ENCODE assay signal across 29 mouse cellular contexts in genomic region chr11:74919249-74919648, GRCm38 (mm10). TPM values are rescaled to one million over a fixed set of nuclear protein-coding genes. Genes with fewer than 3 reads are reported as not detected.
DNase-seq lines count a peak whose midpoint lies in the region; ATAC-seq and TF ChIP-seq lines count a peak whose summit lies in the region.
"Had no signal": no experiment of that assay in that cellular context is flagged by ENCODE, and none has a peak within 500 bp of the region (broad histone marks: within the 10 kb centered on the region; RNA-seq: fewer than 3 reads in every experiment).

No protein-coding gene starts in this region.

- WGBS in forebrain, embryonic 16.5 days, result 72% methylated on average over 6 of the region's 6 CpGs
- WGBS in forebrain, embryonic 11.5 days, result 89% methylated on average over 6 of the region's 6 CpGs

- ATAC-seq in forebrain, embryonic 16.5 days, result no peak
- no peak for ATAC-seq in forebrain, embryonic 11.5 days (replicated peaks; ENCODE audit: low FRiP score)
- ATAC-seq: activated CD4-positive, CD25-positive, alpha-beta regulatory T cell, adult 4 months; CD4-positive, CD25-positive, alpha-beta regulatory T cell, adult 4 months; intestine, postnatal 0 days had no signal

- 0 out of 2 replicates have a peak overlapping the region, but pooled peaks have one; percentile 3 for H3K27ac ChIP-seq in forebrain, embryonic 16.5 days (ENCODE audit: low read length)
- H3K27ac ChIP-seq in forebrain, embryonic 11.5 days (ENCODE audit: low read depth, low read length), result no peak overlapping the region
- no peak overlapping the region for H3K27ac ChIP-seq in left cerebral cortex, adult 2 months
- H3K27ac ChIP-seq: embryonic facial prominence, embryonic 10.5 days; embryonic facial prominence, embryonic 13.5 days; heart, adult 2 months; heart, embryonic 10.5 days; heart, embryonic 13.5 days; hindbrain, embryonic 12.5 days; hindbrain, embryonic 15.5 days had no signal

- H3K4me3 ChIP-seq in forebrain, embryonic 16.5 days (replicated peaks; ENCODE audit: low read length), result no peak overlapping the region
- no peak overlapping the region for H3K4me3 ChIP-seq in forebrain, embryonic 11.5 days (ENCODE audit: low read depth, low read length)
- H3K4me3 ChIP-seq in left cerebral cortex, adult 2 months, result no peak overlapping the region
- H3K4me3 ChIP-seq: embryonic facial prominence, embryonic 10.5 days; embryonic facial prominence, embryonic 13.5 days; erythroblast, embryonic 14.5 days; heart, adult 2 months; heart, embryonic 10.5 days; heart, embryonic 13.5 days; hindbrain, embryonic 12.5 days; hindbrain, embryonic 15.5 days had no signal

- H3K36me3 ChIP-seq in forebrain, embryonic 16.5 days (ENCODE audit: control insufficient read depth, insufficient read depth), result peaks cover 9% of the 10 kb centered on the region; the same call in 1 of the 2 replicates
- H3K36me3 ChIP-seq in forebrain, embryonic 11.5 days (ENCODE audit: control insufficient read depth, insufficient read depth, low read length), result no peaks in the 10 kb centered on the region

- TF ChIP-seq CTCF in left cerebral cortex, adult 2 months (IDR thresholded peaks at IDR 0.05), result no peak
- no peak for TF ChIP-seq CTCF in brain, embryonic 14.5 days (IDR thresholded peaks at IDR 0.05; ENCODE audit: borderline replicate concordance, extremely low read depth, insufficient read depth, insufficient read length)

- intact Hi-C loops in left cerebral cortex, adult 2 months (cut with DNase I), result no loop called here

- H3K27me3 ChIP-seq in forebrain, embryonic 16.5 days (replicated peaks; ENCODE audit: control insufficient read depth, insufficient read depth, low read length), result no peaks in the 10 kb centered on the region
- H3K27me3 ChIP-seq in forebrain, embryonic 11.5 days (ENCODE audit: control insufficient read depth, insufficient read depth, low read length), result no peaks in the 10 kb centered on the region
- H3K27me3 ChIP-seq: embryonic facial prominence, embryonic 13.5 days; heart, embryonic 13.5 days; hindbrain, embryonic 12.5 days; hindbrain, embryonic 15.5 days had no signal

- no peak for DNase-seq in forebrain, embryonic 11.5 days (ENCODE audit: low spot score)
- peak; percentile 17 to 34 for DNase-seq in left cerebral cortex, adult 18-20 months (ENCODE audit: low spot score in 2 of 2)
- no peak for DNase-seq in left cerebral cortex, adult 2 months (ENCODE audit: extremely low spot score in 1 of 2, low spot score in 2 of 2)
- peak; percentile 19 for DNase-seq in right cerebral cortex, postnatal 14 days
- no peak for DNase-seq in right cerebral cortex, postnatal 36 days (ENCODE audit: low spot score in 2 of 2)
- DNase-seq in brain, embryonic 14.5 days (ENCODE audit: low read depth), result peak; percentile 61
- no peak for DNase-seq in spleen, adult 18-20 months
- DNase-seq: adrenal gland, adult 8-10 months; adrenal gland, postnatal 25 days; cerebellum, adult 11 months; cerebellum, adult 2 months; cerebellum, adult 9-11 months; cerebellum, postnatal 25 days; embryo, embryonic 11 days; gastrocnemius, postnatal 10 days; gastrocnemius, postnatal 36 days; heart, adult 2 months; heart, postnatal 14 days had no signal

- no peak overlapping the region for H3K4me2 ChIP-seq in forebrain, embryonic 16.5 days (ENCODE audit: low read length)
- no peak overlapping the region for H3K4me2 ChIP-seq in forebrain, embryonic 11.5 days (ENCODE audit: low read depth, low read length, severe bottlenecking)
- H3K4me2 ChIP-seq: embryonic facial prominence, embryonic 13.5 days; heart, embryonic 13.5 days; hindbrain, embryonic 12.5 days; hindbrain, embryonic 15.5 days had no signal

- H3K4me1 ChIP-seq in forebrain, embryonic 16.5 days (replicated peaks; ENCODE audit: control insufficient read depth, insufficient read depth, low read length), result peaks cover 3% of the 10 kb centered on the region
- H3K4me1 ChIP-seq in forebrain, embryonic 11.5 days (replicated peaks; ENCODE audit: control insufficient read depth, insufficient read depth, low read length), result no peaks in the 10 kb centered on the region
- H3K4me1 ChIP-seq: embryonic facial prominence, embryonic 10.5 days; embryonic facial prominence, embryonic 13.5 days had no signal

- H3K9me3 ChIP-seq in forebrain, embryonic 16.5 days (ENCODE audit: control insufficient read depth, low read length), result no peaks in the 10 kb centered on the region
- H3K9me3 ChIP-seq in forebrain, embryonic 11.5 days (ENCODE audit: control insufficient read depth, low read length), result no peaks in the 10 kb centered on the region
- H3K9me3 ChIP-seq: embryonic facial prominence, embryonic 10.5 days; embryonic facial prominence, embryonic 13.5 days; heart, embryonic 10.5 days; heart, embryonic 13.5 days; hindbrain, embryonic 12.5 days; hindbrain, embryonic 15.5 days had no signal

- no peak overlapping the region for H3K9ac ChIP-seq in forebrain, embryonic 16.5 days (replicated peaks; ENCODE audit: low read depth, low read length)
- H3K9ac ChIP-seq in forebrain, embryonic 11.5 days (ENCODE audit: low read length), result no peak overlapping the region
- H3K9ac ChIP-seq: embryonic facial prominence, embryonic 13.5 days; heart, embryonic 13.5 days; hindbrain, embryonic 12.5 days; hindbrain, embryonic 15.5 days had no signal

- TF ChIP-seq POLR2A in brain, embryonic 14.5 days (IDR thresholded peaks at IDR 0.05; ENCODE audit: borderline replicate concordance, extremely low read depth, insufficient read depth, insufficient read length, poor library complexity, severe bottlenecking), result no peak

RNA-seq across cellular contexts. Expression of gene Smg6, which starts 6.4 kb away (rescaled TPM):
- polyA plus RNA-seq in forebrain, embryonic 16.5 days (2015; fragmentation: Nextera tagmentation; extraction: Ambion mirVana), result 18.6 and 19.2 TPM in 2 replicates
- polyA plus RNA-seq in forebrain, embryonic 11.5 days (2014; fragmentation: Nextera tagmentation; extraction: Ambion mirVana), result 19.8 TPM in 2 replicates
- total RNA-seq in left cerebral cortex, adult 18-20 months (2021), result 10 to 100 TPM; 30.3 to 31.4 TPM
- total RNA-seq in left cerebral cortex, adult 2 months (2021), result 10 to 100 TPM; 30.9 to 32.6 TPM
- polyA plus RNA-seq in brain, embryonic 14.5 days (2012; rRNA removed), result 35.0 and 39.3 TPM in 2 replicates

RNA-seq across cellular contexts. Expression of gene Srr, which starts 6.5 kb away (rescaled TPM):
- polyA plus RNA-seq in forebrain, embryonic 16.5 days (2015; fragmentation: Nextera tagmentation; extraction: Ambion mirVana), result 44.5 and 46.5 TPM in 2 replicates
- 25.3 and 26.3 TPM in 2 replicates for polyA plus RNA-seq in forebrain, embryonic 11.5 days (2014; fragmentation: Nextera tagmentation; extraction: Ambion mirVana)
- total RNA-seq in left cerebral cortex, adult 18-20 months (2021), result 10 to 100 TPM; 78.6 to 83.2 TPM
- 10 to 100 TPM; 81.8 to 85.3 TPM for total RNA-seq in left cerebral cortex, adult 2 months (2021)
- polyA plus RNA-seq in brain, embryonic 14.5 days (2012; rRNA removed), result 23.3 and 33.0 TPM in 2 replicates

RNA-seq across cellular contexts. Expression of gene Tsr1, which starts 21.4 kb away (rescaled TPM):
- 38.0 and 41.5 TPM in 2 replicates for polyA plus RNA-seq in forebrain, embryonic 16.5 days (2015; fragmentation: Nextera tagmentation; extraction: Ambion mirVana)
- 54.0 and 57.4 TPM in 2 replicates for polyA plus RNA-seq in forebrain, embryonic 11.5 days (2014; fragmentation: Nextera tagmentation; extraction: Ambion mirVana)
- total RNA-seq in left cerebral cortex, adult 18-20 months (2021), result 10 to 100 TPM; 29.9 to 31.1 TPM
- 10 to 100 TPM; 28.2 to 34.0 TPM for total RNA-seq in left cerebral cortex, adult 2 months (2021)
- 20.5 and 25.0 TPM in 2 replicates for polyA plus RNA-seq in brain, embryonic 14.5 days (2012; rRNA removed)

RNA-seq across cellular contexts. Expression of gene Sgsm2, which starts 22.4 kb away (rescaled TPM):
- 13.1 and 18.2 TPM in 2 replicates for polyA plus RNA-seq in forebrain, embryonic 16.5 days (2015; fragmentation: Nextera tagmentation; extraction: Ambion mirVana)
- polyA plus RNA-seq in forebrain, embryonic 11.5 days (2014; fragmentation: Nextera tagmentation; extraction: Ambion mirVana), result 8.6 and 9.2 TPM in 2 replicates
- total RNA-seq in left cerebral cortex, adult 18-20 months (2021), result 10 to 100 TPM; 85.2 to 93.8 TPM
- 10 to 100 TPM; 83.1 to 94.5 TPM for total RNA-seq in left cerebral cortex, adult 2 months (2021)
- 52.4 and 63.2 TPM in 2 replicates for polyA plus RNA-seq in brain, embryonic 14.5 days (2012; rRNA removed)

Comparison
In these comparisons a context has a peak if more than half of its experiments do, and no peak if none do; other contexts are left out.
1. DNase-seq: peak in left cerebral cortex, adult 18-20 months (2 of 2), right cerebral cortex, postnatal 14 days (single experiment) and brain, embryonic 14.5 days (single experiment); none in forebrain, embryonic 11.5 days (single experiment), left cerebral cortex, adult 2 months (0 of 2), right cerebral cortex, postnatal 36 days (0 of 2) and spleen, adult 18-20 months (0 of 2).